Mouse (Mus musculus) heart, postnatal 0 days (tissue): Measurements from ENCODE around the gene Crtc2. TPM values are rescaled to one million over a fixed set of nuclear protein-coding genes. Genes with fewer than 3 reads are reported as not detected.

Source experiments
- ATAC-seq: fragments of 200-750 bp; cut with Nextera tagmentation; 2 replicates; pipeline ENCODE4 v1.8.0; 2017; ENCODE audit warnings: low read depth, moderate number of reproducible peaks, moderate library complexity; ENCODE audit not compliant: insufficient read depth
- DNase-seq: peaks from one replicate; pipeline ENCODE4 v3.0.0-alpha.2; 2016; ENCODE audit warnings: low spot score
- H3K27ac ChIP-seq: fragments of 300-500 bp; sonication (generic); 2 replicates; pipeline ENCODE4 v1.5.1; 2014; ENCODE audit warnings: low read depth, mild to moderate bottlenecking
- H3K27me3 ChIP-seq: fragments of 300-500 bp; sonication (generic); 2 replicates; pipeline ENCODE4 v1.6.1; 2014; ENCODE audit warnings: low read length, mixed read lengths; ENCODE audit not compliant: control insufficient read depth, insufficient read depth
- H3K36me3 ChIP-seq: fragments of 300-500 bp; sonication (generic); replicated peaks from 2 replicates; pipeline ENCODE4 v1.6.1; 2014; ENCODE audit warnings: low read length, mixed read lengths; ENCODE audit not compliant: control insufficient read depth, insufficient read depth
- H3K4me1 ChIP-seq: fragments of 300-500 bp; sonication (generic); 2 replicates; pipeline ENCODE4 v1.6.1; 2014; ENCODE audit warnings: antibody characterized with exemption; ENCODE audit not compliant: control insufficient read depth, insufficient read depth
- H3K4me2 ChIP-seq: fragments of 300-500 bp; sonication (generic); 2 replicates; pipeline ENCODE4 v1.6.1; 2014; ENCODE audit warnings: low read depth, mild to moderate bottlenecking, low read length, moderate library complexity
- H3K4me3 ChIP-seq: fragments of 300-500 bp; sonication (generic); 2 replicates; pipeline ENCODE4 v1.5.1; 2014; ENCODE audit warnings: low read depth, low read length
- H3K9ac ChIP-seq: fragments of 300-500 bp; sonication (generic); replicated peaks from 2 replicates; pipeline ENCODE4 v1.6.1; 2014; ENCODE audit warnings: low read depth, low read length, mixed read lengths
- H3K9me3 ChIP-seq: fragments of 300-500 bp; sonication (generic); replicated peaks from 2 replicates; pipeline ENCODE4 v1.6.1; 2016; ENCODE audit warnings: low read length; ENCODE audit not compliant: control insufficient read depth
- CTCF ChIP-seq: IDR thresholded peaks from 2 replicates; pipeline ENCODE4 v1.5.1; 2016; ENCODE audit warnings: antibody characterized with exemption, control low read depth, low read depth
- EP300 ChIP-seq: IDR thresholded peaks from 2 replicates; pipeline ENCODE4 v1.6.1; 2016; ENCODE audit warnings: antibody characterized with exemption, low read depth
- WGBS: fragments of 180-500 bp; shearing (Covaris S2); extraction: QIAGEN DNeasy Blood & Tissue Kit; methylation state at CpG from one replicate; pipeline ENCODE4 v1.1.7; 2014; 5-methylcytosine and 5-hydroxymethylcytosine counted together
- polyA plus RNA-seq: library from polyadenylated mRNA; unstranded; fragments of >200 nt; fragmentation: Nextera tagmentation; extraction: Ambion mirVana; gene quantifications from 2 replicates; pipeline ENCODE4 v1.2.1, GENCODE M21; 2015
- total RNA-seq: library from RNA; depleted of rRNA; stranded (reverse); fragments of >200 nt; gene quantifications from 2 replicates; pipeline ENCODE4 v1.2.3, GENCODE M21; 2014; ENCODE audit warnings: low replicate concordance

Crtc2 gene
- total and polyA plus RNA-seq, 2 experiments from 2014 or later = 7.2 to 17.8 TPM

GRCm38 (mm10) chr3:90263121-90263771, 9.3 kb downstream of the Crtc2 start:
- Histone ChIP-seq H3K4me1 (peaks cover 10% of the 10 kb centered on the region), H3K36me3 (peaks cover 55% of the 10 kb centered on the region), H3K4me2 (no peak overlapping the region), H3K9ac (no peak overlapping the region), H3K9me3 (no peaks in the 10 kb centered on the region), H3K4me3 (no peak overlapping the region), H3K27ac (no peak overlapping the region), H3K27me3 (no peaks in the 10 kb centered on the region)
- WGBS = 93% methylated on average over 5 of the region's 5 CpGs
- no peak for DNase-seq
- TF ChIP-seq EP300 (no peak), CTCF (no peak)
- ATAC-seq = no peak

- DNase-seq (no peak), ATAC-seq (no peak)
- peaks cover 52% of the 10 kb centered on the region for H3K36me3 ChIP-seq
- TF ChIP-seq EP300 (no peak), CTCF (no peak)
- no peaks in the 10 kb centered on the region for H3K27me3 ChIP-seq
- WGBS = 34% methylated on average over 10 of the region's 10 CpGs
- H3K9me3 ChIP-seq = no peaks in the 10 kb centered on the region
- H3K4me1 ChIP-seq = peaks cover 10% of the 10 kb centered on the region
- peak overlapping the region; percentile 88 for H3K4me3 ChIP-seq
- peak overlapping the region; percentile 95 for H3K27ac ChIP-seq
- peak overlapping the region; percentile 77 for H3K4me2 ChIP-seq
- no peak overlapping the region for H3K9ac ChIP-seq
Observed at GRCm38 (mm10) chr3:90264687-90265033, 10.7 kb downstream of the Crtc2 start.

- ATAC-seq (peak; percentile 87), DNase-seq (peak; percentile 88)
- Histone ChIP-seq H3K4me1 (peaks cover 10% of the 10 kb centered on the region), H3K36me3 (peaks cover 47% of the 10 kb centered on the region), H3K4me3 (peak within 1 kb of the TSS; percentile 88), H3K4me2 (peak within 1 kb of the TSS; percentile 77), H3K27ac (peak within 1 kb of the TSS; percentile 95), H3K9me3 (no peaks in the 10 kb centered on the region), H3K9ac (peak within 1 kb of the TSS; percentile 89), H3K27me3 (no peaks in the 10 kb centered on the region)
- 0% methylated on average over 53 of the region's 87 CpGs for WGBS
- TF ChIP-seq CTCF (peak; percentile 92), EP300 (0 out of 2 replicates have a peak, but pooled peaks have one; percentile 68)
Observed at GRCm38 (mm10) chr3:90265034-90265931, 11.3 kb downstream of the Crtc2 start, which contains the start of gene Dennd4b. Gene Dennd4b (plus strand): TSS chr3:90265185.

GRCm38 (mm10) chr3:90265932-90266741, 12.2 kb downstream of the Crtc2 start:
- H3K9ac ChIP-seq = peak overlapping the region; percentile 89
- no peaks in the 10 kb centered on the region for H3K9me3 ChIP-seq
- H3K4me3 ChIP-seq = peak overlapping the region; percentile 88
- peak overlapping the region; percentile 77 for H3K4me2 ChIP-seq
- TF ChIP-seq EP300 = 0 out of 2 replicates have a peak, but pooled peaks have one; percentile 23
- no peak for TF ChIP-seq CTCF
- H3K36me3 ChIP-seq = peaks cover 47% of the 10 kb centered on the region
- peak; percentile 67 for ATAC-seq
- H3K27ac ChIP-seq = peak overlapping the region; percentile 95
- peaks cover 10% of the 10 kb centered on the region for H3K4me1 ChIP-seq
- no peaks in the 10 kb centered on the region for H3K27me3 ChIP-seq
- WGBS = 12% methylated on average over 14 of the region's 16 CpGs
- peak; percentile 85 for DNase-seq
